Mouse (Mus musculus) left cerebral cortex, postnatal 14 days (tissue): ENCODE measurements around the gene Gm42957. TPM values are rescaled to one million over a fixed set of nuclear protein-coding genes. Genes with fewer than 3 reads are reported as not detected.
A peak's percentile ranks its signal among the peaks of the same experiment; 100 is the strongest.
"Not testable (repeated sequence)": the region's sequence is repeated elsewhere in the genome, so short reads cannot be mapped to it uniquely, and the experiment has no call there.

Experiments
- DNase-seq, 2 experiments: peaks; one replicate each; pipeline ENCODE4 v3.0.0; 2021 to 2022; ENCODE audit warnings: low spot score in 2 of 2, mixed read lengths in 1 of 2
- intact Hi-C: fragments of 180-260 bp; cut with DNase I; formaldehyde crosslinking; loops from one replicate; pipeline ENCODE4 v1.15.1; 2025
- total RNA-seq, 2 experiments: library from RNA; stranded (reverse); gene quantifications; 2 replicates each; pipeline ENCODE4 v1.2.3; 2021

The Gm42957 gene
- total RNA-seq, 2 experiments from 2014 or later: 0.40 to 0.44 TPM

- intact Hi-C loops: no loop called here
- no peak for DNase-seq
Observed at GRCm38 (mm10) chr3:96668424-96669067, 33.3 kb downstream of the Gm42957 start.

- intact Hi-C loops: no loop called here
- peak; percentile 67 to 69 for DNase-seq
Observed at GRCm38 (mm10) chr3:96669727-96670468, 34.6 kb downstream of the Gm42957 start, which contains the start of gene Ankrd35. TSS of gene Ankrd35 (plus strand) at chr3:96670131.

- intact Hi-C loops: no loop called here
- no peak for DNase-seq
Observed at GRCm38 (mm10) chr3:96671519-96671918, 36.2 kb downstream of the Gm42957 start.

DNA sequence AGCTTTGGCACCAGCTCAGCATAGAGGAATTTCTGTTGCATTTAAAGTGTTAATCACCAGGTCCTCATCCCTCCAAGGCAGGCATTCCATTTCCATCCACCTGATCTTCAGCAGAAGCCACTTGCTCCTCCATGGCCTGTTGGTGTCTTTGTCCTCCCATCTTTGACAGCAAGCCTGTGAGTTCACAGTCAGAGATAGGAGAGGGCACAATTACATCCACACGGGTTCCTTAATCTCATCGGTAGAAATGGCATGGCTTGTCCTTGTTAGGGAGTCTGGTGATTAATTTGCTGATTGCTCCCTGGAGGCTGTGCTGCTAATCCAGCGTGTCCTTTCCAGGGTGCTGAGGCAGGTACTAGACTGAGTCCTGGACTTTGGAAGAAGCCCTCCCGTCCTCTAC lies 38.2 kb downstream of the Gm42957 start:
- DNase-seq: no peak
- intact Hi-C loops: no loop called here

DNA sequence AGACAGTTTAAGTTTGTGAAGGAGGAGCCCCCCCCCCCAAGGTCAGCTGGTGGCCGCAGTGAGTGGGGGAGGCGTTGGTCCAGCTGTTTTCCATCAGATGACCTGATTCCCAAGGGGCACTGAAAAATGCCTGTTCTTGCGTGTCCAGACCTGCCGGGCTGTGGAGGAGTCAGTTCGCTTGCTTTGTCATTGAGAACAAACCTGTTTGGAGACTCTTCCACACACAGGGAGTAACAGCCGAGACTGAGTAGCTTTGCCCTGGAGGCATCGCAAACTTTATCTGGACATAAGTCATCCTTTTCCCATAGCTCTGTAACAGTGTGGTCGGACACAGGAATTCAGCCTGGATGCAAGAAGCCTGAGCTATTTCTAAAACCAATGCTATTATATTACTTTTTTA lies 39.2 kb downstream of the Gm42957 start:
- intact Hi-C loops: no loop called here
- DNase-seq: no peak

DNA sequence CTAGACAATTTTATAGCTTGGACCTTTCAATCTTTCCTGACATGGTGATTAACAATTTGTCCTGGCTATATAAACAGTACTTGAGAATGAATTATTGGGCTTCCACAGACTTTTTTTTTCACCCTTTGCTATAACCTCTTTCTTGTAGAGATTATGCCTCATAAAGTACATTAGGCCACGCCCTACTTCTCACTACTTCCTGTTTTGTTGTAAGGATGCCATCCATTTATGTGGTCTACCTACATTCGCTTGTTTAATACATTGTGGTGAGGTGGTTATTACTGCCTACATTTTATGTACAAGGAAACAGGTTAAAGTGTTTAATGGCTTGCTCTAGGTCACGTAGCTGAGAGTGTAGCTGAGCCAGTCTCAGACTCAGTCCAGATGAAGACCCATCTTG lies 39.9 kb downstream of the Gm42957 start:
- intact Hi-C loops: no loop called here
- DNase-seq: no peak

- no peak for DNase-seq
- intact Hi-C loops: no loop called here
Observed at GRCm38 (mm10) chr3:96675690-96676089, 40.4 kb downstream of the Gm42957 start.

DNA sequence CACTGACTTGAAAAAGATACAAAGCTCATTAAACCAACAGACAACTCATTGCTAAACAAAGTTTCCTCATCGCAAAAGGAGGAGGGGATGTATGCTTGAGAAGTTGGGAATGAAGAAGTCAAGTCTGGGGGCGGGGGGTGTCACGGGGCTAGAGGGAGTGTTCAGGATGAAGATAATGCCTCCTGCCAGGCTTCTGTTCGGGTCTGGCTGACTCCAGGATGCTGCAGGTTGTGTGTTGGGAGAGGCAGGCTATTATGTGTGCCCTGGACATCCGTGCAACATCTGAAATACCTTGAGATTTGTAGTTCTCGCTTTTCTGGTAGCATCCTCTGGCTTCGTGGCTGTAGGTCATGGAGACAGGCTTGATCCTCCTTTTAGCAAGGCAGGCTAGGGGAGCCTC lies 43.2 kb downstream of the Gm42957 start:
- no peak for DNase-seq
- intact Hi-C loops: no loop called here

DNA sequence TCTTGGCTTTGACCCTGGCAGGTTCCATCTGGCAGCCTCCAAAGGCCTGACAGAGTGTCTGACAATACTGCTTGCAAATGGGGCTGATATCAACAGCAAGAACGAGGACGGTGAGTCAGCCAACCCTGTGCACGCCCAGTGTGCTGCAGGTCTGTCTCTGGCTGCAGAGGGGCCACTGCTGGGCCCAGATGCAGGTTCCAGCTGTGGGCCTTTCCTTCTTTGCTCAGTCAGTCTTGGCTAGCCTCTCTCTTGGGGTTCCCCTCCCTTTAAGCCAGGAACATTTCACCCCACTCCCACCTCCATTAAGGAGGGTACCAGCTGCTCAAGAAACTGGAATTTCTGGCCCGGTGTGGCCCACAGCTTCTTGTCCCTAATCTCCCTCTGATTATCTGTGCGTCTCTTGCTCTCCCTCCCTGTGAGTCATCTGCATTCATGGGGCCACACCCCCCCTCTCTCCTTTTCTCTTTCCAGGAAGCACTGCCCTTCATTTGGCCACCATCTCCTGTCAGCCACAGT lies 43.9 kb downstream of the Gm42957 start:
- no peak for DNase-seq
- intact Hi-C loops: no loop called here

DNA sequence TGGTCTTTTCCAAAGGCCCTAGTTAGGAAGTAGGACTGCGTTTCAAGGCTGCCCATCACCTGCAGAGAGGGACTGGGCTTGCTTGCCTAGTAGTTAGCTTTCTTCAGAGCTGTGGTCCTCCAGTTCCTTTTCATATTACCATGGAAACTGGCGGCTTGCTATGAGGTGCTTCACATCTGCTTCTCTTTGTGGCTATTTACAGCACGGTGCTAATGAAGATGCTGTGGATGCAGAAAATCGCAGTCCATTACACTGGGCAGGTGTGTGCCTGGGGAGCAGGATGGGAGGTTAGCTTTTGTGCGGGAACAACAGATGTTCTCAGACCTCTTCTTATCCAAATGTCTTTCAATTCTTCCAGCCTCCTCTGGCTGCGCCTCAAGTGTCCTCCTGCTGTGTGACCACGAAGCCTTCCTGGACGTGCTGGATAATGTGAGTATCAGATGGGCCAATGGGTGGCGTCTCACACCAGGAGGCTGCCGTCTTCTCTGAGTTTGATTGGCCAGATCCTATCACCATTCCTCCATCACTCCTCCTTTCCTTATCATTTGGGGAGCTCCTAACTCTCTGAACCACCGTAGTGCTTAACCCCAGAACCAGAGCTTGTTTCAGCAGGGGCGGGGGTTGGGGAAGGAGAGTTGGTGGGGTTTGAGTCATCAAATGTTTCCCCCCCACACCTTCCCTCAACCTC lies 45.1 kb downstream of the Gm42957 start:
- intact Hi-C loops: no loop called here
- DNase-seq: no peak

GRCm38 (mm10) chr3:96683496-96683895 lies 48.2 kb downstream of the Gm42957 start:
- intact Hi-C loops: no loop called here
- no peak for DNase-seq

DNA sequence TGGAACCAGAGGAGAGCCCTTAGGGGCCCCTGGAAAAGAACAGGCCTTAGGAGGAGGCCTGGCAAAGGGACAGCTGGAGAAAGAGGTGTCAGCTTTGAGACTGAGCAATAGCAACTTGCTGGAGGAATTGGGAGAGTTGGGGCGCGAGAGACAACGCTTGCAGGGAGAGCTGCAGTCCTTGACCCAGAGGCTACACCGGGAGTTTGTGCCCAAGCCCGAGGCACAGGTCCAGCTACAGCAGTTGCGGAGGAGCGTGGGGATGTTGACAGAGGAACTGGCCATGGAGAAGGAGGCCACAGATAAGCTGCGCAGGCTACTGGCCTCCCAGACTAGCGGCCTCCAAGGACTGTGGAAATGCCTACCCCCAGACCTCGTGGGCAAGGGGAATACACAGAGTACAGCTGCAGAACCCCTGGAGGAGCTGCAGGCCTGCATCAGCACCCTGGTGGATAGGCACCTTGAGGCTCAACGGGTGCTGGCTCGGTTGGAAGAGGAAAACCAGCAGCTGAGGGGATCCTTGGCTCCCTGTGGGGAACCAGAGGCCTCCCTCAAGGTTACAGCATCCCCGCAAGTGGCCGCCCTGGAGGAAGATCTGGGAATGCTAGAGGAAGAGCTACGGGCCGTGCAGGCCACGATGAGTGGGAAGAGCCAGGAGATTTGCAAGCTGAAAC lies 49.0 kb downstream of the Gm42957 start:
- DNase-seq: no peak
- intact Hi-C loops: no loop called here

GRCm38 (mm10) chr3:96684822-96685156 lies 49.5 kb downstream of the Gm42957 start:
- intact Hi-C loops: no loop called here
- no peak for DNase-seq

DNA sequence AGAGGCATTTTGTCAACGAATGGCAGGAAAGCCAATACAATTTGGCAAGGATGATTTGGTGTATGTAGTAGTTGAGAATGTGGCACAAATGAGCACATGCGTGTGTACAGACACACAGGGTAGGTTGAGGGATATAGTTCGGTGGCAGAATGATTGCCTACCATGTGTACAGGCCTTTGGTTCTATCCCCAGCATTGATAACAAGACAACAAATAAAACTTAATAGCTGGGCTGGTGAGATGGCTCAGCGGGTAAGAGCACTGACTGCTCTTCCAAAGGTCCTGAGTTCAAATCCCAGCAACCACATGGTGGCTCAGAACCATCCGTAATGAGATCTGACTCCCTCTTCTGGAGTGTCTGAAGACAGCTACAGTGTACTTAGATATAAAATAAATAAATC lies 50.8 kb downstream of the Gm42957 start:
- DNase-seq, intact Hi-C loops: not testable (repeated sequence)

DNA sequence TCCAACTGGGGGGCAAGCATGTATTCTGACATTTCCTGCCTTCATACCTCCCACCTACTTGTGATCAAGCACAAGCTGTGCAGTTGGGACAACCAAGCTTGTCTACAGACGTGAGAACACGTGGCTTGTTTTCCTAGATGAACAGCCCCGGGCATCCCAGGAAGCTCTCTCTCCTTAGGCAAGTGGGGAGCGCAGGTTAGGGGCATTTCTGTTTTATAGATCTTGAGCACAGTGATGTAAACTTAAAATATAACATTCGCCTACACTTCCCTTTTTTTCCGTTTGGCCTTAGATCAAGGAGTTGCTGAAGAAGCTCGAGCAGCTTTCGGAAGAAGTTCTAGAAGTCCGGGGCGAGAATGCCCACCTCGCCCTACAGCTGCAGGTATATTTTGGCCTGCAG lies 53.6 kb downstream of the Gm42957 start:
- no peak for DNase-seq
- intact Hi-C loops: no loop called here

DNA sequence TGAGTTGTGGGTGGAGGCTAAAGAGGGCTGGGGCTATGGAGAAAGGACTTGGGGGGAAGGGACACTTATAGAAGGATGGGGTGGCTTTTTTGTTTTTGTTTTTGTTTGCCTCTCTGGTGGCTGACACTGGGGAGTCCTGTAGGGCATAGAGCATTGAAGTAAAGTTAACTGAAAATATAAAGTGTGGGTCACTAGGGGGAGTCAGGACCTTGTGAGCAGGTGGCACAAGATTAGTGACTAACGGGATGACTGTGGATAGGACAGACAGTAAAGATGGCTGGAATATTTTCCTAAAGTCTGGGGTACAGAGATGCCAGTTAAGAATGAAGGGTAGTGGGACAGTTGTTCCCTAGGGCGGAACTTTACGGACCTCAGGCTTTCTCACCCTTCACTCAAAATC lies 55.0 kb downstream of the Gm42957 start:
- intact Hi-C loops: no loop called here

DNA sequence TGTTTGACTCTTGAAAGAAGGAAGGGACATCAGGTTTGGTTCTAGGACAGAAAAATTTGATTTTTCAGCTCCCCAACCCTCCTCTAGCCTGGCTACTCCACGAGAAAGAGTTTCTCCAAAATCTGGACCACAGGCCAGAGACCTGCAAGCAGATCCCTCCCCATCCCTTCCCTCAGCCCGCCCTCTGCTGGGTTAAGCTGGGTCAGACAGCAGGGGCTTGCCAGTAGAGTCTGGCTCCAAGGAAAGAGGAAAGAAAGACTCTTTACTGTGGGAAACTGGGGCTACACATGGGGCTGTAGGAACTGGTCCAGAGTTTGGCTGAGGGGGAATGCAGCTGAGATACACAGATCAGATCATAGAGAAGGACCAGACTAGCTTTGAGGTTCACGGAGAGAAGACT lies 57.2 kb downstream of the Gm42957 start:
- no peak for DNase-seq
- intact Hi-C loops: no loop called here

More for the DNA sequence above, 55.0 kb downstream of the Gm42957 start:
- DNase-seq: no peak

DNA sequence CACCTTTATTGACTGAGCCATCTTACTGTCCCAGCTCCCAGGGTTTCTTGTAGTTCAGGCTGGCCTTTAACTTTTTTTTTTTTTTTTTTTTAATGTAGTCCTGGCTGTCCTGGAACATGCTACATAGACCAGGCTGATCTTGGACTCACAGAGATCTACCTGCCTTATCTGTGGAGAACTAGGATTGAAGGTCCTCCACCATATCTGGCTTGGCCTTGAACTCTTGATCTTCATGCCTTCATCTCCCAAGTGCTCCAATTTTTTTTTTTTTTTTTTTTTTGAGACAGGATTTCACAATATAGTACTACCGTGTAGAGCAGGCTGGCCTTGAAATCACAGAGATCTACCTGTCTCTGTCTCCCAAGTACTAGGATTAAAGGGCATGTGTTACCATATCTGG lies 58.3 kb downstream of the Gm42957 start:
- intact Hi-C loops: no loop called here
- DNase-seq: no peak

DNA sequence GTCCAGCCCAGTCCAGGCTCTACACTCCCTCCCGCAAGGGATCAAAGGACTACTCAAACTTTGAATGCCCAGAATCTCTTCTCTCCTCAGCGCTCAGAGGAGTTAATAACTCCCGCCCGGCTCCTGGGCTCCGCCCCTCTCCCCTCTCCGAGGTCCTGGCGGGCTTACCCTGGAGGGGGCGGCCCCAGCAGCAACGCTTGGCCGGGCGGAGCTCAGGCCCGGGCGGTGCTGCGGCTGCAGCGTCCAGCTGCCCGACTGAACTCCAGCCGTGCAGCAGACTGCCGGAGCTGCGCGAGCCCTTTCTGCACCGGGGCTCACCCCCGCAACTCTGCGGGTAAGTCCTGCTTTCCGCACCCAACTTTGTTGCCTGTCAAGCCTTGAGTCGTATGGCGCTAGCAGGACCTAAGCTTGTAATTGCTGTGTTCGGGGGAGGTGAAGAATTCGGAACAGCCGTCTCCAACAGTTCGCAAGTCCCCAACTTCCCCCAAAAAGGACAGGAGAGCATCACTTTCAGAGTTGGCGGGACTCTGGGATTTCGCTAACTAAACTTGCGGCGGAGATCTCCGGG lies 61.0 kb downstream of the Gm42957 start, which contains the start of gene Pias3:
Gene Pias3, plus strand, starts transcription at position 187 of the 568 bp plus-strand sequence.
- DNase-seq: peak in 1 of 2 experiments; percentile 58
- intact Hi-C loops: no loop called here
